Mouse (Mus musculus) midbrain, embryonic 15.5 days (tissue): ENCODE measurements around the gene Tpx2. TPM values are rescaled to one million over a fixed set of nuclear protein-coding genes. Genes with fewer than 3 reads are reported as not detected.

Experiments used
- ATAC-seq: fragments of 200-750 bp; cut with Nextera tagmentation; replicated peaks from 2 replicates; pipeline ENCODE4 v1.8.0; 2017; ENCODE audit warnings: moderate TSS enrichment
- H3K27ac ChIP-seq: fragments of 300-500 bp; sonication (generic); 2 replicates; pipeline ENCODE4 v1.5.1; 2015; ENCODE audit warnings: mild to moderate bottlenecking, inconsistent platforms
- H3K27me3 ChIP-seq: fragments of 300-500 bp; sonication (generic); replicated peaks from 2 replicates; pipeline ENCODE4 v1.6.1; 2015; ENCODE audit warnings: inconsistent platforms
- H3K36me3 ChIP-seq: fragments of 300-500 bp; sonication (generic); replicated peaks from 2 replicates; pipeline ENCODE4 v1.6.1; 2015; ENCODE audit warnings: inconsistent platforms
- H3K4me1 ChIP-seq: fragments of 300-500 bp; sonication (generic); 2 replicates; pipeline ENCODE4 v1.6.1; 2015; ENCODE audit warnings: inconsistent platforms
- H3K4me2 ChIP-seq: fragments of 300-500 bp; sonication (generic); 2 replicates; pipeline ENCODE4 v1.6.1; 2015; ENCODE audit warnings: inconsistent platforms, mild to moderate bottlenecking, moderate library complexity
- H3K4me3 ChIP-seq: fragments of 300-500 bp; sonication (generic); 2 replicates; pipeline ENCODE4 v1.5.1; 2015; ENCODE audit warnings: mild to moderate bottlenecking, inconsistent platforms
- H3K9ac ChIP-seq: fragments of 300-500 bp; sonication (generic); 2 replicates; pipeline ENCODE4 v1.6.1; 2015; ENCODE audit warnings: mild to moderate bottlenecking, inconsistent platforms
- H3K9me3 ChIP-seq: fragments of 300-500 bp; sonication (generic); 2 replicates; pipeline ENCODE4 v1.6.1; 2016; ENCODE audit warnings: inconsistent platforms
- WGBS: fragments of 180-500 bp; shearing (Covaris S2); methylation state at CpG from one replicate; pipeline ENCODE4 v1.1.7; 2015; ENCODE audit warnings: mixed read lengths; 5-methylcytosine and 5-hydroxymethylcytosine counted together
- polyA plus RNA-seq: library from polyadenylated mRNA; unstranded; fragments of >200 nt; fragmentation: Nextera tagmentation; extraction: Ambion mirVana; gene quantifications from 2 replicates; pipeline ENCODE4 v1.2.1, GENCODE M21; 2015

The Tpx2 gene
- polyA plus RNA-seq, 1 experiment from 2014 or later: 12.9 TPM

DNA sequence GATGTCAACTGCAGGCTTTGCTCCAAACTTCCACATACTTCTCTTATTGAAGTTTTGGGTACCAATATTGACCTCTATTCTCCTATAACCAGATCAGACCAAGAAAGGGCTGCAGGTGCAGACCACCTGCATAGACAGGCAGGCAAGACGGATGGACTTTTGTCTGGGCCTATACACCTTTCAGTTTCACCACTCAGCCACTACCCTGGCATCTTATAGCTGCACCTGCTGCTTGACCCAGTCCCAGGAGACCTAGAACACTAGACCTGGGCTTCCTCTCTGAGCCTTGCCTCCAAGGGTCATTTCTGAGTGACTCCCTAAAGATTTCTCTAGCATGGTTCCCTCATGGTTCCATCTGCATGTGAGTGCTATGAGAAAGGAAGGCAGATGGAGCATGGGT lies 34.5 kb upstream of the Tpx2 start:
- H3K4me3 ChIP-seq: no peak overlapping the region
- H3K9ac ChIP-seq: no peak overlapping the region
- H3K9me3 ChIP-seq: no peaks in the 10 kb centered on the region
- no peaks in the 10 kb centered on the region for H3K27me3 ChIP-seq
- no peak for ATAC-seq
- peaks cover 18% of the 10 kb centered on the region for H3K4me1 ChIP-seq
- 91% methylated on average over 1 of the region's 1 CpGs for WGBS
- no peak overlapping the region for H3K4me2 ChIP-seq
- H3K27ac ChIP-seq: no peak overlapping the region
- H3K36me3 ChIP-seq: no peaks in the 10 kb centered on the region

DNA sequence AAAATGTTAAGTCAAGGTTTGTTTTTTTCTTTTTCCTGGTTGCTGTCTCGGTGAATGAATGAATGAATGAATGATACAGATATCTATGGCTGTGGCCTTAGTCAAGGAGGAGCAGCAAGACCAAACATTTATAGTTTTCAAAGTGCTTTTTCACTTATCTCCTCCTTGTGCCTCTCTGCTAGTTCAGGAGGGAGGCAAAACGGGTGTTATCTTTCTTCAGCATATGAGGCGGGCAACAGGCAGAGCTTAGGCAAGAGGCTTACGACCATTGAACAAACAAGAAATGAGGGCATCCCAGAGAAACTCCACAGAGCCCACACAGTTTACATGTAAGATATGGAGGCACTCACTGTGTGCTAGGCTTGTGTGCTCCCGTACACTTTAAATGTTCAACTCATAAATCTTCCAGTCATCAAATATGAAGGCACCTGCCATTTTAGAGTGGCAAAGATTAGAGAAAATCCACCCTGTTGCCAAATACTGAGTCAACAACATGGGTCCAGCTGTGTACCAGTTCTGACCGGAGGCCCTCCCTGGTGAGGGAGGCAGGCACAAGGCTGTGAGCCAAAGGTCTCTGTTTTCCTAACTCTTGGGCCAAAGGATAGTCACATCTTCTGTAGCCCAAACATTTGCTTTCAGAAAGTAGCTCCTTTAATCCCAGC lies 33.4 kb upstream of the Tpx2 start:
- no peaks in the 10 kb centered on the region for H3K27me3 ChIP-seq
- no peak overlapping the region for H3K4me2 ChIP-seq
- ATAC-seq: no peak
- 87% methylated on average over 6 of the region's 6 CpGs for WGBS
- H3K27ac ChIP-seq: no peak overlapping the region
- H3K4me1 ChIP-seq: peaks cover 23% of the 10 kb centered on the region
- no peak overlapping the region for H3K9ac ChIP-seq
- peaks cover 5% of the 10 kb centered on the region; the same call in 1 of the 2 replicates for H3K36me3 ChIP-seq
- no peak overlapping the region for H3K4me3 ChIP-seq
- H3K9me3 ChIP-seq: no peaks in the 10 kb centered on the region

DNA sequence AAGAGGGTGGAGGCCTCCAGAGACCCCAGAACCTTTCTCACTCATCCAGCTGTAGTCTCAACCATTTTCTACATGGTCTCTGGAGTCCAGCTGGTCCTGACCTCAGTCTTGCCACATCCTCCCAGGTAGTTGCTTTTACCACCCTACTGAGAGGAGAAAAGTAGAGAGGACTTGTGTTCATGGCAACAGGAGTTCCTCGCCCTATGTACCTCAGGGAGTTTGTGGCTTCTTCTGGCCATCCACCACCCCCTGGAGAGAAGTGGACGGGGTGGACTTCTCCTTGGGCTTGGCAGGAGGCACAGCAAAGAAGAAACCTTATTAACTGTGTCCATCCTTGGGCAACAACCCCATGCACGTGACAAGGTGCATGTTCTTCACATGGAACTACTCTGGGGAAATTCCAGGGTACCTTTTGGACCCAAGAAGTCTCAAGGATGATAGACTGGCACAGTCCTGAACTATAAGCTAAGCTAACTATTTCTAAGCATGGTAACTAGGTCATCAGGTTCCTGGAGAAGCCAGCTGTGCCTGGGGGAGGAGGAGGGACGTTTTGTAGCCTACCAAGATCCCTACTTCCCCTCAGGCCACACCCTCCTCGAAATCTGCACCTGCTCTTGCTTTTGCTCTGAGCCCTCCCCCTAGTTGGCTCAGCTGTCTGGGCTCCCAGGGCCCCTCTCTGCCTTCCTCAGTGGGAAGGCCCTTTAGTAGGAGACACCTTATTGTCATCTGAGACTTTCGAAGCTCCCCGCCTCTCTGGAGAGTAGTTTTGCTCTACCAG lies 31.7 kb upstream of the Tpx2 start:
- Histone ChIP-seq H3K4me3 (no peak overlapping the region), H3K36me3 (peaks cover 10% of the 10 kb centered on the region; the same call in 1 of the 2 replicates), H3K4me1 (peaks cover 40% of the 10 kb centered on the region), H3K9ac (no peak overlapping the region), H3K4me2 (no peak overlapping the region), H3K27ac (no peak overlapping the region), H3K9me3 (no peaks in the 10 kb centered on the region), H3K27me3 (no peaks in the 10 kb centered on the region)
- WGBS: 78% methylated on average over 7 of the region's 7 CpGs
- no peak for ATAC-seq

DNA sequence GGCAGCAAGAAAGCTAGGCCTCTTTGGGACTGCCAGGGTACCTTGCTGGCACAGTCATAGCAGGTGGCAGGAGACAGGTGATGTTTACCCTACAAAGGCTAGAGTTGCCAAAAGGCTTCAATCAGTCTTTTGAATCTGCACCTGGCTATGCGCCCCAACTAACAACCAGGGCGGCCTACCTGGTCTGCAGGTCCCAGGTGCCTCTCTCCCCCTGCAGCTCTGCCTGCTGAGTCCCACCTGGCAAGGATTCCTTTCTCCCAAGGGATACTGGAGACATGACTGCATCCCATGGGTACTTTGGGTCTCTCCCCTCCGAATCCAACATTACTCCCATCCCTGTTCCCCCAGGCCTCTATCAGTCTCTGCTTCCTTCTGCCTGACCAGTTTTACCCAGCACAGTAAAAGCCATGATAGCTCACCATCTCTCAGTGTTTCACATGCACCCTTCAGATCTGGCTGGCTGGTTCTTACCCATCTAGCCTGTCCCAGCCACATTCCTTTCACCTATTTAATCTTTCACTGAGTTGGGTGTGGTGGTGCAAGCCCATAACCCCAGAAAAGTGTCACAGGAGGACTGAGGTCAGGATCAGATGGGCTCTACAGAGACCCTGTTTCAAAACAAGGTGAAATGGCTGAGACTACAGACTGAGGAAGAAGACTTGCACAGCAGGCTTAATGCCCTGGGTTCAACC lies 31.0 kb upstream of the Tpx2 start:
- Histone ChIP-seq H3K4me2 (no peak overlapping the region), H3K27ac (no peak overlapping the region), H3K4me3 (no peak overlapping the region), H3K27me3 (no peaks in the 10 kb centered on the region), H3K9ac (no peak overlapping the region), H3K4me1 (peaks cover 45% of the 10 kb centered on the region), H3K9me3 (no peaks in the 10 kb centered on the region), H3K36me3 (peaks cover 10% of the 10 kb centered on the region; the same call in 1 of the 2 replicates)
- ATAC-seq: no peak
- WGBS: 86% methylated on average over 3 of the region's 3 CpGs

DNA sequence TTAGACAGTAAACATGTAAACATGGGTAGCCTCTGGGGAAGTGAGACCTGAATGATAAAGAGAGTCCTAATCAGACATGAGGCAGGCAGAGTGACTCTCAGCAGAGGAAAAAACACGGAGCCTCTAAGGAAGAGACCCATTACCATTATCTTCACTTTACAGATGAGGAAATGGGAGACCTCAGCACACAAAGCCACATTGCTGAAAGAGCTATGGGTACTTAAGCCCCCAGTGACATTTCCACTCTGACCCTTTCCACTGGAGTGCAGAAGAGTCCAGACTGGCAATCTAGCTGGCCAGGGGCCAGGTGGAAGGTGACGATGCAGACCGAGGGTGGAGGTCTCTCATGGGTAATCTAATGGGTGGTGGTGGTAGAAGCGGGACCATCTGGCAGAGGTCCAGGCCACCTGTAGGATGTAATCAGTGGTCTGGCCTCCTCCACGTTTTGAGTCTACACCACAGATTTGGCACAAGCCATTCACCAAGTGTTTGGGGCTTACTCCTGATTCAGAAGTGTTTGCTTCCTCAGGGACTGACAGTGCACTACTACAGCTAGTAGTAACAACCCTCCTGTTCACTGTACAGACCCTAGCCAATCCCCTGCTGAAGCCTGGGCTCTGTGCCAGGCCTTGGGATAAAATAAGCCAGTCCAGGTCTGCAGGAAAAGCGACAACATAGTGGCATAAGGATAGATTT lies 30.0 kb upstream of the Tpx2 start:
- Histone ChIP-seq H3K4me3 (no peak overlapping the region), H3K36me3 (peaks cover 10% of the 10 kb centered on the region; the same call in 1 of the 2 replicates), H3K9ac (no peak overlapping the region), H3K4me2 (no peak overlapping the region), H3K27me3 (no peaks in the 10 kb centered on the region), H3K9me3 (no peaks in the 10 kb centered on the region), H3K4me1 (peaks cover 49% of the 10 kb centered on the region), H3K27ac (no peak overlapping the region)
- WGBS: 59% methylated on average over 6 of the region's 6 CpGs
- peak; percentile 49 for ATAC-seq

DNA sequence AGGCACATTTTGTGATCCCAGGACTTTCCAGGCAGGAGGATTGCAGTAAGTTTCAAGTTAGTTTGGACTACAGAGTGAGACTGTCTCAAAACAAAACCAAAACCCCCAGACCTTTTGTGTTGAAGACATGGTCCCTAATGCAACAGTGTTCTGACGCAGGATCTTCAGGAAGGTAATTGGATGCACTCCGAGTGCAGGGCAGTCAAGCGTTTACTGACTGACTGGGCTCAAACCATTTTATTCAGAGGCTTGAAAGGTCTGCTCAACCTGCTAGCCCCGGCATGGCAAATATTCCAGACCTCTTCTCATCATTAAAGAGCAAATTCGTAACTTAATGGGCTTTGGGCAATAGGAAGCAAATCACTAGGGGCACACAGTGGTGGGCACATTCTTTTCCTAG lies 29.1 kb upstream of the Tpx2 start:
- ATAC-seq: no peak
- peaks cover 10% of the 10 kb centered on the region; the same call in 1 of the 2 replicates for H3K36me3 ChIP-seq
- no peak overlapping the region for H3K27ac ChIP-seq
- peaks cover 50% of the 10 kb centered on the region for H3K4me1 ChIP-seq
- no peaks in the 10 kb centered on the region for H3K9me3 ChIP-seq
- no peak overlapping the region for H3K4me2 ChIP-seq
- no peak overlapping the region for H3K4me3 ChIP-seq
- 53% methylated on average over 5 of the region's 5 CpGs for WGBS
- H3K27me3 ChIP-seq: no peaks in the 10 kb centered on the region
- no peak overlapping the region for H3K9ac ChIP-seq

DNA sequence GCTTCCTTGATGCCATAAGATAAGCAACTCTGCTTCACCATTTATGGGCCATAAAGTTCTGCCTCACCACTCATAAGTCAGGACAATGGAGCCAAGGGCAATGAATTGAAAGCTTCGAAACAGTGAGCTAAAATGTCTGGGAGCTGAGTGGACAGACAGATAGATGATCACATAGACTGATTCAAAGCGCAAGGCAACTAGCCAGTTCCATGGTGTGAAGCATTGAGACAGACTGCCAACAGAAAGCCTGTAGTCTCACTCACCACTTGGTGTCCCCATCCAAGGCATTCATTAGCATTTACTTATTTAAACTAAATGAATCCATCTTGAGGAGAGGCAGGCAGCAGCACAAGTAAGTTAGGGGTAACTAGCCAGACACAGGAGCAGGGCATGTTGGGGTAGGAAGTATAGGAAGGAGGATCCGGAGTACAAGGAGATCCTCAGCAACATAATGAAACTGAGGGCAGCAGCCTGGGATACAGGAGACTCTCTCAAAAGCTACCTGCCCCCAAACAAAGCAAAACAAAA lies 28.6 kb upstream of the Tpx2 start:
- Histone ChIP-seq H3K4me1 (peaks cover 55% of the 10 kb centered on the region), H3K9ac (no peak overlapping the region), H3K4me2 (no peak overlapping the region), H3K9me3 (no peaks in the 10 kb centered on the region), H3K27me3 (no peaks in the 10 kb centered on the region), H3K36me3 (peaks cover 10% of the 10 kb centered on the region; the same call in 1 of the 2 replicates), H3K4me3 (no peak overlapping the region), H3K27ac (no peak overlapping the region)
- no peak for ATAC-seq
- WGBS: 97% methylated on average over 3 of the region's 3 CpGs

DNA sequence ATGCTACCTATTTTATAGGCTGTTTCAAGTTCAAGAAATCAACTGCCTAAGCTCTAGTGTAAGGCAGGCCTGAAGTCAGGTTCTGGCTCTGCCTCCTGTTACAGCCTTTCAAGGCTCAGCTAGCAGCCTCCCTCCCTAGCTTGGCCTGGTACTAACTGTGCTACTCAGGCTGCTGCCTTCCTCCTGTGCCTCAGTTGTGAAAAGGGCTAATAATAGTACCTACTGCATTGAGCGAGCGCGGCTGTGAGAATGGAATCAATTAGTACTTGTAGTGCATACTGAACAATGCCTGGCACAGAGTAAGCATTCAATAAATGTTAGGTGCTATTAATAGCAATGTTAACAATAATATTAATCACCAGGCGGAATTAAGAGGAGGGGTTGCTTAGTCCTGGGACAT lies 27.8 kb upstream of the Tpx2 start:
- Histone ChIP-seq H3K36me3 (peaks cover 10% of the 10 kb centered on the region; the same call in 1 of the 2 replicates), H3K4me2 (no peak overlapping the region), H3K4me3 (no peak overlapping the region), H3K27me3 (no peaks in the 10 kb centered on the region), H3K9ac (no peak overlapping the region), H3K4me1 (peaks cover 61% of the 10 kb centered on the region), H3K27ac (peak overlapping the region; percentile 22; the same call in 1 of the 2 replicates), H3K9me3 (no peaks in the 10 kb centered on the region)
- ATAC-seq: 0 out of 2 replicates have a peak, but pooled peaks have one; percentile 9
- WGBS: 60% methylated on average over 4 of the region's 4 CpGs

DNA sequence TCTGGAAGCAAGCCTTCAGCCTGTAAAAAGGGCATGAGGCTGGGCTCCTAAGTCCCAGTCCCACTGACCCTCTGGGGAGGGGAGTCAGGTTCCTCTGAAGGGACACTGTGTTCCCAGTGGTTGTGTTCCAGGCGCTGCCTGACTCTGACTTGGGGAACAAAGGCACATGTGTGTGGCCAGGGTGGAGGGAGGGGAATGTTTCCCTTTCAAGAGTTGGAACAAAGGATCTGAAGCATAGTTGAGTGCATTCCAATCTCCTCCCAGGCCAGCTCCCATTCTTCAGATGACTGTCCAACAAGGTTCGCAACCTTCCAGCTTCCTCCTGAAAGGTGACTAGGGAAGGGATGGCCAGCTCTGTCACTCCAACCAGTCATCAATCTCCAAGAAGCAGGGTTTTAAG lies 27.4 kb upstream of the Tpx2 start:
- ATAC-seq: 0 out of 2 replicates have a peak, but pooled peaks have one; percentile 35
- Histone ChIP-seq H3K27ac (peak overlapping the region; percentile 44; the same call in 1 of the 2 replicates), H3K36me3 (peaks cover 10% of the 10 kb centered on the region; the same call in 1 of the 2 replicates), H3K27me3 (no peaks in the 10 kb centered on the region), H3K4me1 (peaks cover 65% of the 10 kb centered on the region), H3K4me3 (no peak overlapping the region), H3K9me3 (no peaks in the 10 kb centered on the region), H3K4me2 (no peak overlapping the region), H3K9ac (no peak overlapping the region)
- WGBS: 7% methylated on average over 2 of the region's 2 CpGs

DNA sequence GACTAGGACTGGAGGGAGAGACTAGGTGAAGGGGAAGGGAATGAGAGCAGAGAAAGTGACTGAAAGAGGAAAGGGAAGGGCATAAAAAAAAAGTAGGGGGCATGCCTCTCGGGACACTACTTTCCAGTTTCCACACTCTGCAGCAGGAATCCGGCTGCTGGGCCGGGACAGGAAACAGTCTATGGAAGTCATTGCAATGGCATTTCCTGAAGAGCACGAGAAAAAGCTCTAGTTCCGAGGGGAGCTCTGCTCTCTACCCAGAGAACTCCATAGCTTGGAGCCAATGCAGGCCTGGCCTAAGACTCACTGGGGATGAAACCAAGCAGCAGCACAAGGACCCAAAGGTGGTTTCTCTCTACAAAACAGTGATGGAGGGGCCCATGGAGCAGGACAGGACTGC lies 26.7 kb upstream of the Tpx2 start:
- H3K4me2 ChIP-seq: no peak overlapping the region
- no peaks in the 10 kb centered on the region for H3K9me3 ChIP-seq
- no peak overlapping the region for H3K9ac ChIP-seq
- peaks cover 72% of the 10 kb centered on the region for H3K4me1 ChIP-seq
- peaks cover 10% of the 10 kb centered on the region; the same call in 1 of the 2 replicates for H3K36me3 ChIP-seq
- peak overlapping the region; percentile 44; the same call in 1 of the 2 replicates for H3K27ac ChIP-seq
- no peak for ATAC-seq
- H3K27me3 ChIP-seq: no peaks in the 10 kb centered on the region
- no peak overlapping the region for H3K4me3 ChIP-seq
- WGBS: 66% methylated on average over 5 of the region's 5 CpGs

DNA sequence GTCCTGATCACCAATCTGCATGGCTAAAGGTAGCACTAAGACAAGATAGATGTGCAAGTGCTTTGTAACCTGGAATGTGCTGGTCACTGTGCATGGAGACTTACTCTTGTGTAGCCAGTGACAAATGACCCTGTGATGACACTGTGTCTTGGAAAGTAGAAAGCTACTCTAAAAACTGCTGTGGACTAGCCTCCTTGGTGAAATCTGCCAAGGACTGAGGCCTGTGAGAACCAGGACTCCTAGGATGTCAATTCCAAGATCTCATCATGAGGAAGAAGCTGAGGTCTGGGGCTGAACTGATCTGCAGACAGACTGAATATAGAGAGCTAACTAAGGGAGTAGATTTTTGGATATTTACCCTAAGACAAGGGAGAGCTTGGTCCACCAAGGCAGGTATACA lies 26.2 kb upstream of the Tpx2 start:
- no peak for ATAC-seq
- Histone ChIP-seq H3K4me2 (no peak overlapping the region), H3K4me3 (no peak overlapping the region), H3K9ac (no peak overlapping the region), H3K27ac (no peak overlapping the region), H3K36me3 (peaks cover 10% of the 10 kb centered on the region; the same call in 1 of the 2 replicates), H3K4me1 (peaks cover 77% of the 10 kb centered on the region), H3K9me3 (no peaks in the 10 kb centered on the region), H3K27me3 (no peaks in the 10 kb centered on the region)
